Mouse (Mus musculus): ENCODE measurements around the gene Lipc. TPM values are rescaled to one million over a fixed set of nuclear protein-coding genes. Genes with fewer than 3 reads are reported as not detected.

Gene Lipc
- polyA plus RNA-seq, 1 experiment: 0.08 TPM

- Histone ChIP-seq H3ac (ENCODE audit: control insufficient read depth, insufficient read length) (no peak overlapping the region), H3K4me3 (no peak overlapping the region), H3K36me3 (ENCODE audit: control insufficient read depth, insufficient read depth) (no peaks in the 10 kb centered on the region), H3K79me2 (ENCODE audit: control insufficient read depth, insufficient read depth) (no peaks in the 10 kb centered on the region), H3K4me2 (ENCODE audit: low read depth) (no peak overlapping the region), H3K27me3 (ENCODE audit: control insufficient read depth, insufficient read depth, insufficient read length) (no peaks in the 10 kb centered on the region)
- no peak for TF ChIP-seq USF1 (IDR thresholded peaks at IDR 0.05; ENCODE audit: low read depth)
- no peak for TF ChIP-seq REST (IDR thresholded peaks at IDR 0.05; ENCODE audit: insufficient read depth, insufficient read length)
Measured at GRCm38 (mm10) chr9:70915356-70915685, 36.7 kb downstream of the Lipc start.

GRCm38 (mm10) chr9:70914659-70915355 lies 37.2 kb downstream of the Lipc start:
- no peak overlapping the region for H3ac ChIP-seq (ENCODE audit: control insufficient read depth, insufficient read length)
- H3K36me3 ChIP-seq (ENCODE audit: control insufficient read depth, insufficient read depth): no peaks in the 10 kb centered on the region
- TF ChIP-seq SRF (IDR thresholded peaks at IDR 0.05; ENCODE audit: control insufficient read depth, insufficient read length, low read depth): no peak
- no peak for TF ChIP-seq E2F4 (IDR thresholded peaks at IDR 0.05; ENCODE audit: insufficient read depth)
- peak; percentile 89 for TF ChIP-seq TCF3 (IDR thresholded peaks at IDR 0.05; ENCODE audit: insufficient read length, low read depth)
- no peak for TF ChIP-seq POLR2AphosphoS2 (IDR thresholded peaks at IDR 0.05; ENCODE audit: insufficient read length, low read depth)
- TF ChIP-seq USF1 (IDR thresholded peaks at IDR 0.05; ENCODE audit: low read depth): no peak
- TF ChIP-seq MAX (IDR thresholded peaks at IDR 0.05; ENCODE audit: low read depth): no peak
- TF ChIP-seq REST (IDR thresholded peaks at IDR 0.05; ENCODE audit: insufficient read depth, insufficient read length): no peak
- TF ChIP-seq MYOD1 (IDR thresholded peaks at IDR 0.05; ENCODE audit: control insufficient read depth in 1 of 3, insufficient read length in 2 of 3, low read depth in 2 of 3): peak; percentile 76 to 98 (median 90)
- peak; percentile 83 for TF ChIP-seq TCF12 (IDR thresholded peaks at IDR 0.05; ENCODE audit: insufficient read depth, poor library complexity, severe bottlenecking)
- TF ChIP-seq MYOG (IDR thresholded peaks at IDR 0.05; ENCODE audit: control insufficient read depth in 1 of 3, insufficient read depth in 1 of 3, insufficient read length in 2 of 3, low read depth in 2 of 3): peak; percentile 89 to 94 (median 94)
- no peaks in the 10 kb centered on the region for H3K79me2 ChIP-seq (ENCODE audit: control insufficient read depth, insufficient read depth)
- H3K4me3 ChIP-seq: no peak overlapping the region
- H3K4me2 ChIP-seq (ENCODE audit: low read depth): no peak overlapping the region
- no peaks in the 10 kb centered on the region for H3K27me3 ChIP-seq (ENCODE audit: control insufficient read depth, insufficient read depth, insufficient read length)

DNA sequence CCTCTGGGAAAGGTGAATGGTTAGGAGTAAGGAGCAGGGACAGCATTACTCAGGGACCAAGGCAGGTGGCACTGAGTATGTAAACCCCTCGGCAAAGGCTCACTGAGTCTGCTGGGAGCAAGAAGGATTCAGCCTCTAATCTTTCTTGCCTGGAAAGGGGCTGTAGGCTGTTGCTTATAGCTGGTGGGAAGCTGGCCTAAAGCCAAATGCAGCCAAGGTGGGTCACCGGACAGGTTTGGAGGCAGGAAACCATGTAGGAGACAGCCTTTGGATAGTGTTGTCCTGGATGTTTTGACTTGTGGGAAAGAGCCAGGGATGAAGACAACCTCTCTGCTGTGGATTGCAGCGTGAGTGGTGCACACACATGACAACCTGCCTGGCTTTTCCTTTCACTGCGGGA lies 40.9 kb downstream of the Lipc start:
- Histone ChIP-seq H3K4me3 (no peak overlapping the region), H3K36me3 (ENCODE audit: control insufficient read depth, insufficient read depth) (no peaks in the 10 kb centered on the region), H3K27me3 (ENCODE audit: control insufficient read depth, insufficient read depth, insufficient read length) (no peaks in the 10 kb centered on the region), H3K79me2 (ENCODE audit: control insufficient read depth, insufficient read depth) (no peaks in the 10 kb centered on the region), H3K4me2 (ENCODE audit: low read depth) (no peak overlapping the region), H3ac (ENCODE audit: control insufficient read depth, insufficient read length) (no peak overlapping the region)
- TF ChIP-seq MYOD1 (IDR thresholded peaks at IDR 0.05; ENCODE audit: control insufficient read depth in 1 of 3, insufficient read length in 2 of 3, low read depth in 2 of 3): no peak
- no peak for TF ChIP-seq POLR2AphosphoS2 (IDR thresholded peaks at IDR 0.05; ENCODE audit: insufficient read length, low read depth)
- TF ChIP-seq TCF3 (IDR thresholded peaks at IDR 0.05; ENCODE audit: insufficient read length, low read depth): no peak
- no peak for TF ChIP-seq MYOG (IDR thresholded peaks at IDR 0.05; ENCODE audit: control insufficient read depth in 1 of 3, insufficient read depth in 1 of 3, insufficient read length in 2 of 3, low read depth in 2 of 3)
- TF ChIP-seq TCF12 (IDR thresholded peaks at IDR 0.05; ENCODE audit: insufficient read depth, poor library complexity, severe bottlenecking): no peak
- no peak for TF ChIP-seq E2F4 (IDR thresholded peaks at IDR 0.05; ENCODE audit: insufficient read depth)

DNA sequence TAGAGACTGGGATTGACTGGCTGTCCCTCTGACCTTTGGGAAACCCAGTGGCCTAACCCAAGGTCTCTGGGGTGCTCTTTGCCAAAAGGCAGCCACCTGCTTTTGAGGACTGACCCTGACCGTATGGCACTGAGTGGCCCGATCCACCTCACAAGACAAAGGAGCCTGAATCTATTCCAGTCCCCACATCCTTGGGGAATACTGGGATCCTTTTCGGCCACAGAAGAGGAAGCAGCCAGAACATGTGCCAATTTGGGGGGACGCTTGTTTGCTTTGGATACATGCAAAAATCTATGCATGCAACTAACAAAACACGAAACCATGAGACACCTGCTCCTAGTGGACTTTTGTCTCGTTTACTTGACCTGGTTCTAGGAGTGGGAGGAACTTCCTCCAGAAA lies 41.7 kb downstream of the Lipc start:
- Histone ChIP-seq H3K4me3 (no peak overlapping the region), H3K4me2 (ENCODE audit: low read depth) (no peak overlapping the region), H3K27me3 (ENCODE audit: control insufficient read depth, insufficient read depth, insufficient read length) (no peaks in the 10 kb centered on the region), H3ac (ENCODE audit: control insufficient read depth, insufficient read length) (no peak overlapping the region), H3K36me3 (ENCODE audit: control insufficient read depth, insufficient read depth) (no peaks in the 10 kb centered on the region), H3K79me2 (ENCODE audit: control insufficient read depth, insufficient read depth) (no peaks in the 10 kb centered on the region)
- TF ChIP-seq MYOG (IDR thresholded peaks at IDR 0.05; ENCODE audit: control insufficient read depth in 1 of 3, insufficient read depth in 1 of 3, insufficient read length in 2 of 3, low read depth in 2 of 3): no peak
- TF ChIP-seq POLR2A (IDR thresholded peaks at IDR 0.05; ENCODE audit: insufficient read length, low read depth): no peak
- TF ChIP-seq USF1 (IDR thresholded peaks at IDR 0.05; ENCODE audit: low read depth): no peak
- TF ChIP-seq MYOD1 (IDR thresholded peaks at IDR 0.05; ENCODE audit: control insufficient read depth in 1 of 3, insufficient read length in 2 of 3, low read depth in 2 of 3): no peak
- TF ChIP-seq TCF3 (IDR thresholded peaks at IDR 0.05; ENCODE audit: insufficient read length, low read depth): no peak
- TF ChIP-seq CEBPB (IDR thresholded peaks at IDR 0.05; ENCODE audit: insufficient read depth, poor library complexity, severe bottlenecking): no peak
- no peak for TF ChIP-seq MAX (IDR thresholded peaks at IDR 0.05; ENCODE audit: low read depth)
- TF ChIP-seq REST (IDR thresholded peaks at IDR 0.05; ENCODE audit: insufficient read depth, insufficient read length): no peak
- no peak for TF ChIP-seq E2F4 (IDR thresholded peaks at IDR 0.05; ENCODE audit: insufficient read depth)
- no peak for TF ChIP-seq SRF (IDR thresholded peaks at IDR 0.05; ENCODE audit: control insufficient read depth, insufficient read length, low read depth)
- TF ChIP-seq TCF12 (IDR thresholded peaks at IDR 0.05; ENCODE audit: insufficient read depth, poor library complexity, severe bottlenecking): no peak
- TF ChIP-seq POLR2AphosphoS2 (IDR thresholded peaks at IDR 0.05; ENCODE audit: insufficient read length, low read depth): no peak

GRCm38 (mm10) chr9:70902821-70903730 lies 49.0 kb downstream of the Lipc start:
- Histone ChIP-seq H3ac (ENCODE audit: control insufficient read depth, insufficient read length) (no peak overlapping the region), H3K36me3 (ENCODE audit: control insufficient read depth, insufficient read depth) (no peaks in the 10 kb centered on the region), H3K4me2 (ENCODE audit: low read depth) (no peak overlapping the region), H3K79me2 (ENCODE audit: control insufficient read depth, insufficient read depth) (no peaks in the 10 kb centered on the region), H3K27me3 (ENCODE audit: control insufficient read depth, insufficient read depth, insufficient read length) (no peaks in the 10 kb centered on the region), H3K4me3 (no peak overlapping the region)
- TF ChIP-seq MYOD1 (IDR thresholded peaks at IDR 0.05; ENCODE audit: control insufficient read depth in 1 of 3, insufficient read length in 2 of 3, low read depth in 2 of 3): no peak
- TF ChIP-seq SRF (IDR thresholded peaks at IDR 0.05; ENCODE audit: control insufficient read depth, insufficient read length, low read depth): no peak
- no peak for TF ChIP-seq USF1 (IDR thresholded peaks at IDR 0.05; ENCODE audit: low read depth)
- no peak for TF ChIP-seq CEBPB (IDR thresholded peaks at IDR 0.05; ENCODE audit: insufficient read depth, poor library complexity, severe bottlenecking)
- TF ChIP-seq TCF3 (IDR thresholded peaks at IDR 0.05; ENCODE audit: insufficient read length, low read depth): no peak
- TF ChIP-seq POLR2AphosphoS2 (IDR thresholded peaks at IDR 0.05; ENCODE audit: insufficient read length, low read depth): no peak
- no peak for TF ChIP-seq POLR2A (IDR thresholded peaks at IDR 0.05; ENCODE audit: insufficient read length, low read depth)
- TF ChIP-seq TCF12 (IDR thresholded peaks at IDR 0.05; ENCODE audit: insufficient read depth, poor library complexity, severe bottlenecking): no peak
- no peak for TF ChIP-seq MYOG (IDR thresholded peaks at IDR 0.05; ENCODE audit: control insufficient read depth in 1 of 3, insufficient read depth in 1 of 3, insufficient read length in 2 of 3, low read depth in 2 of 3)
- no peak for TF ChIP-seq E2F4 (IDR thresholded peaks at IDR 0.05; ENCODE audit: insufficient read depth)
- TF ChIP-seq REST (IDR thresholded peaks at IDR 0.05; ENCODE audit: insufficient read depth, insufficient read length): no peak
- no peak for TF ChIP-seq MAX (IDR thresholded peaks at IDR 0.05; ENCODE audit: low read depth)

All from myocyte (in vitro differentiated cells).